8 mouse cellular contexts compared by ENCODE assay signal in the genomic region with DNA sequence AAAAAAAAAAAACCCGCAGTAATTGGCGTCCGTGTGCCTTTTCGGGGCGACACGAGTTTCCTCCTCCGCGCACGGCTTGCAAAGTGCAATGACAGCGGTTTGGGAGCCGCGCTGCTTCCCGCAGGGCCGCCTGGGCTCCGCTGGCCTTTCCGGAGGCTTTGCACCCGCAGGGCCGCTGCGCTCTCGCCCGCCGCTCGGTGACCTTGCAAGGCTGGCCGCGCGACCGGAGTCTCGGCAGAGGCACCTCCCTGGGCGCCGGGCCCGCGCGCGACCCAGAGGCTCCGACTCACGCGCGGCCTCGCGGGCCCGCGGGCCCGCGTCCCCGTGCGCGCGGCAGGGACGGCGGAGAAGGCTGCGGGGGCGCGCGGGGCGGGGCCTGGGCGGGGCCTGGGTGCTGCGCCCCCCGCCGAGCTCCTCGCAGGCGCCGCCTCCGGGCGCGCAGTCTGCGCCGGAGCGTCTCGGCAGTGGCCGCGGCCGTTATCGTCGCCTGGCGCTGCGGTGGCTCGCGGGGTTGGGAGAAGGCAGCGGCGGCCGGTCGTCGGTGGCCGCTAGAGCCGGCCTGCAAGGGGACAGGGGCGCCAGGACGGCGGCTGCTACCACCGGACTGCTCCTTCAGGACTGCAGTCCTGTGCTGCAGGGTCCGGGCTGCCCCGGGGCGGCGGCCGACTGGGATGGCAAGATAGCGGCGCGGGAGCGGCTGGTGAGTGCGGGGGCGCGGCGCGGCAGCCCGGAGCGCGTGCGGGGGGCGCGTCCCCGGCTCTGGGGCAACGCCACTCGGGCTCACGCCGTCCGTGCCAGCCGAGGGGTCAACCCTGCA. TPM values are rescaled to one million over a fixed set of nuclear protein-coding genes. Genes with fewer than 3 reads are reported as not detected.
DNase-seq lines count a peak whose midpoint lies in the region; ATAC-seq and TF ChIP-seq lines count a peak whose summit lies in the region.

No protein-coding gene starts in this region.

- no peaks in the 10 kb centered on the region for H3K9me3 ChIP-seq in embryonic facial prominence, embryonic 13.5 days
- no peaks in the 10 kb centered on the region for H3K9me3 ChIP-seq in heart, embryonic 10.5 days
- no peaks in the 10 kb centered on the region for H3K9me3 ChIP-seq in kidney, embryonic 15.5 days (replicated peaks)
- H3K9me3 ChIP-seq in limb, embryonic 15.5 days, result no peaks in the 10 kb centered on the region
- no peaks in the 10 kb centered on the region for H3K9me3 ChIP-seq in midbrain, embryonic 15.5 days

- H3K36me3 ChIP-seq in embryonic facial prominence, embryonic 13.5 days, result 0 out of 2 replicates have a peak, but pooled peaks cover 3% of the 10 kb centered on the region
- peaks cover 4% of the 10 kb centered on the region; the same call in 1 of the 2 replicates for H3K36me3 ChIP-seq in heart, embryonic 10.5 days
- H3K36me3 ChIP-seq in kidney, embryonic 15.5 days, result no peaks in the 10 kb centered on the region
- H3K36me3 ChIP-seq in limb, embryonic 15.5 days, result no peaks in the 10 kb centered on the region
- H3K36me3 ChIP-seq in midbrain, embryonic 15.5 days (replicated peaks), result no peaks in the 10 kb centered on the region

- TF ChIP-seq POLR2A in bone marrow, adult 2 months (IDR thresholded peaks at IDR 0.05; ENCODE audit: borderline replicate concordance, control insufficient read depth, low read depth, low read length), result peak; percentile 49; the same call in 1 of the 2 replicates

- H3K4me3 ChIP-seq in bone marrow, adult 2 months (replicated peaks; ENCODE audit: control insufficient read depth, low read depth, low read length), result peak overlapping the region; percentile 44
- peak overlapping the region; percentile 82 for H3K4me3 ChIP-seq in embryonic facial prominence, embryonic 13.5 days
- H3K4me3 ChIP-seq in heart, embryonic 10.5 days, result peak overlapping the region; percentile 89
- H3K4me3 ChIP-seq in kidney, embryonic 15.5 days (replicated peaks), result peak overlapping the region; percentile 73
- peak overlapping the region; percentile 92 for H3K4me3 ChIP-seq in limb, embryonic 15.5 days
- peak overlapping the region; percentile 90 for H3K4me3 ChIP-seq in midbrain, embryonic 15.5 days

- H3K27me3 ChIP-seq in embryonic facial prominence, embryonic 13.5 days, result peaks cover 10% of the 10 kb centered on the region; the same call in 1 of the 2 replicates
- 0 out of 2 replicates have a peak, but pooled peaks cover 3% of the 10 kb centered on the region for H3K27me3 ChIP-seq in heart, embryonic 10.5 days (ENCODE audit: insufficient read depth, poor library complexity, severe bottlenecking)
- no peaks in the 10 kb centered on the region for H3K27me3 ChIP-seq in kidney, embryonic 15.5 days
- 0 out of 2 replicates have a peak, but pooled peaks cover 3% of the 10 kb centered on the region for H3K27me3 ChIP-seq in limb, embryonic 15.5 days
- peaks cover 5% of the 10 kb centered on the region; the same call in 1 of the 2 replicates for H3K27me3 ChIP-seq in midbrain, embryonic 15.5 days (replicated peaks)

- DNase-seq in heart, embryonic 10.5 days (ENCODE audit: low spot score), result peak; percentile 92
- peak; percentile 47 to 71 for DNase-seq in spleen, postnatal 4 days (ENCODE audit: low spot score in 2 of 2)
- no peak for DNase-seq in c-Kit-positive CD71-positive TER-119-positive erythroid progenitor cells, embryonic 14.5 days (ENCODE audit: low spot score)

- under 1% methylated on average over 111 of the region's 116 CpGs for WGBS in bone marrow, adult 2 months
- under 1% methylated on average over 113 of the region's 116 CpGs for WGBS in embryonic facial prominence, embryonic 13.5 days
- under 1% methylated on average over 113 of the region's 116 CpGs for WGBS in heart, embryonic 10.5 days
- under 1% methylated on average over 109 of the region's 116 CpGs for WGBS in kidney, embryonic 15.5 days
- WGBS in limb, embryonic 15.5 days, result under 1% methylated on average over 99 of the region's 116 CpGs
- WGBS in midbrain, embryonic 15.5 days, result under 1% methylated on average over 86 of the region's 116 CpGs

- H3K4me1 ChIP-seq in bone marrow, adult 2 months (ENCODE audit: control insufficient read depth, insufficient read depth, low read length), result no peaks in the 10 kb centered on the region
- peaks cover 22% of the 10 kb centered on the region for H3K4me1 ChIP-seq in embryonic facial prominence, embryonic 13.5 days
- H3K4me1 ChIP-seq in heart, embryonic 10.5 days, result peaks cover 24% of the 10 kb centered on the region
- H3K4me1 ChIP-seq in kidney, embryonic 15.5 days, result peaks cover 44% of the 10 kb centered on the region
- peaks cover 18% of the 10 kb centered on the region for H3K4me1 ChIP-seq in limb, embryonic 15.5 days
- H3K4me1 ChIP-seq in midbrain, embryonic 15.5 days, result peaks cover 25% of the 10 kb centered on the region

- peak overlapping the region; percentile 96 for H3K4me2 ChIP-seq in embryonic facial prominence, embryonic 13.5 days
- H3K4me2 ChIP-seq in kidney, embryonic 15.5 days, result peak overlapping the region; percentile 85
- H3K4me2 ChIP-seq in limb, embryonic 15.5 days, result peak overlapping the region; percentile 94
- H3K4me2 ChIP-seq in midbrain, embryonic 15.5 days, result peak overlapping the region; percentile 95

- ATAC-seq in embryonic facial prominence, embryonic 13.5 days (ENCODE audit: insufficient number of reproducible peaks, insufficient read depth, low FRiP score, low TSS enrichment, low read depth), result peak; percentile 90
- peak; percentile 93 for ATAC-seq in kidney, embryonic 15.5 days (replicated peaks; ENCODE audit: low FRiP score)
- ATAC-seq in limb, embryonic 15.5 days (ENCODE audit: insufficient number of reproducible peaks, low FRiP score, low TSS enrichment, low read depth), result peak; percentile 88
- peak; percentile 94 for ATAC-seq in midbrain, embryonic 15.5 days (replicated peaks)

- peak overlapping the region; percentile 85 for H3K9ac ChIP-seq in embryonic facial prominence, embryonic 13.5 days
- H3K9ac ChIP-seq in kidney, embryonic 15.5 days, result peak overlapping the region; percentile 78
- H3K9ac ChIP-seq in limb, embryonic 15.5 days, result peak overlapping the region; percentile 89
- H3K9ac ChIP-seq in midbrain, embryonic 15.5 days, result peak overlapping the region; percentile 84

- no peak for TF ChIP-seq CTCF in bone marrow, adult 2 months (IDR thresholded peaks at IDR 0.05; ENCODE audit: control insufficient read depth, insufficient read depth, low read length)

- peak overlapping the region; percentile 54; the same call in 1 of the 2 replicates for H3K27ac ChIP-seq in bone marrow, adult 2 months (ENCODE audit: control insufficient read depth, insufficient read depth, low read depth, low read length, poor library complexity)
- peak overlapping the region; percentile 81 for H3K27ac ChIP-seq in embryonic facial prominence, embryonic 13.5 days
- peak overlapping the region; percentile 95 for H3K27ac ChIP-seq in heart, embryonic 10.5 days
- H3K27ac ChIP-seq in kidney, embryonic 15.5 days, result peak overlapping the region; percentile 91
- peak overlapping the region; percentile 89 for H3K27ac ChIP-seq in limb, embryonic 15.5 days
- peak overlapping the region; percentile 89 for H3K27ac ChIP-seq in midbrain, embryonic 15.5 days

RNA-seq across cellular contexts. Expression of gene Lifr, which starts 38.9 kb away (rescaled TPM):
- 4.9 and 5.5 TPM in 2 replicates for polyA plus RNA-seq in bone marrow, adult 2 months (2011; ENCODE audit: insufficient read depth, insufficient read length, low replicate concordance, missing spikeins)
- 13.6 and 18.7 TPM in 2 replicates for polyA plus RNA-seq in embryonic facial prominence, embryonic 13.5 days (2015; fragmentation: Nextera tagmentation; extraction: Ambion mirVana)
- polyA plus RNA-seq in heart, embryonic 10.5 days (2016; fragmentation: Nextera tagmentation; extraction: Ambion mirVana), result 14.6 and 20.5 TPM in 2 replicates
- 20.3 and 22.3 TPM in 2 replicates for polyA plus RNA-seq in kidney, embryonic 15.5 days (2015; fragmentation: Nextera tagmentation; extraction: Ambion mirVana)
- 14.3 and 16.7 TPM in 2 replicates for polyA plus RNA-seq in limb, embryonic 15.5 days (2015; fragmentation: Nextera tagmentation; extraction: Ambion mirVana)
- polyA plus RNA-seq in midbrain, embryonic 15.5 days (2015; fragmentation: Nextera tagmentation; extraction: Ambion mirVana), result 9.7 and 11.2 TPM in 2 replicates
